Mouse (Mus musculus) CH12F3 (cell line): ENCODE data around the gene Slc35f2.

Experiments
- in situ Hi-C: fragments of 300-500 bp; cut with MboI; formaldehyde crosslinking; loops from 2 replicates; pipeline ENCODE4 v1.14.3; 2020; ENCODE audit warnings: low sequenced_read_pairs

Gene Slc35f2

GRCm38 (mm10) chr9:53825318-53825717, 54.0 kb downstream of the Slc35f2 start:
- in situ Hi-C loops, result no loop called here

- in situ Hi-C loops, result no loop called here
These were observed 57.9 kb downstream of the Slc35f2 start for GRCm38 (mm10) chr9:53829081-53829865.

GRCm38 (mm10) chr9:53829866-53830209, 58.5 kb downstream of the Slc35f2 start:
- in situ Hi-C loops, result no loop called here

- in situ Hi-C loops, result no loop called here
These were observed 63.7 kb downstream of the Slc35f2 start for GRCm38 (mm10) chr9:53835039-53835438.

- in situ Hi-C loops, result no loop called here
These were observed 64.6 kb downstream of the Slc35f2 start for GRCm38 (mm10) chr9:53835976-53836375.

GRCm38 (mm10) chr9:53838816-53839215, 67.5 kb downstream of the Slc35f2 start:
- in situ Hi-C loops, result no loop called here

- in situ Hi-C loops, result no loop called here
These were observed 77.2 kb downstream of the Slc35f2 start for GRCm38 (mm10) chr9:53848548-53848947.

- in situ Hi-C loops, result no loop called here
These were observed 78.5 kb downstream of the Slc35f2 start, which contains the start of gene Sln for GRCm38 (mm10) chr9:53849864-53850263. Gene Sln (plus strand): TSS chr9:53850164.

- in situ Hi-C loops, result no loop called here
These were observed 80.8 kb downstream of the Slc35f2 start for GRCm38 (mm10) chr9:53852158-53852557.

GRCm38 (mm10) chr9:53853672-53854071, 82.3 kb downstream of the Slc35f2 start:
- in situ Hi-C loops, result no loop called here

GRCm38 (mm10) chr9:53854525-53854924, 83.2 kb downstream of the Slc35f2 start:
- in situ Hi-C loops, result no loop called here

GRCm38 (mm10) chr9:53857864-53858263, 86.5 kb downstream of the Slc35f2 start:
- in situ Hi-C loops, result no loop called here
